Mouse (Mus musculus) right cerebral cortex, adult 2 months (tissue): Measurements from ENCODE around the gene Gm28827.
"Not testable (repeated sequence)": the region's sequence is repeated elsewhere in the genome, so short reads cannot be mapped to it uniquely, and the experiment has no call there.

Experiments
- DNase-seq, 2 experiments: peaks; one replicate each; pipeline ENCODE4 v3.0.0; 2021 to 2022; ENCODE audit warnings: low spot score in 2 of 2

The Gm28827 gene

GRCm38 (mm10) chrY:83030647-83031046, at the start of gene Gm28827:
Gm28827 (plus strand) TSS chrY:83030947.
- not testable (repeated sequence) for DNase-seq
